Mouse (Mus musculus) small intestine, adult 2 months (tissue): ENCODE data around the gene Ralbp1. TPM values are rescaled to one million over a fixed set of nuclear protein-coding genes. Genes with fewer than 3 reads are reported as not detected.

Experiments
- H3K27ac ChIP-seq: fragments of 200-500 bp; 2 replicates; pipeline ENCODE4 v1.5.1; 2012; ENCODE audit warnings: low read depth, low read length, control low read depth, inconsistent platforms; ENCODE audit not compliant: insufficient read depth
- H3K27me3 ChIP-seq: fragments of 200-500 bp; 2 replicates; pipeline ENCODE4 v1.6.1; 2012; ENCODE audit warnings: mild to moderate bottlenecking, moderate library complexity, low read length, inconsistent platforms; ENCODE audit not compliant: control insufficient read depth, insufficient read depth
- H3K36me3 ChIP-seq: fragments of 200-500 bp; 2 replicates; pipeline ENCODE4 v1.6.1; 2012; ENCODE audit warnings: mild to moderate bottlenecking, low read length, control low read depth, inconsistent platforms; ENCODE audit not compliant: control insufficient read depth, insufficient read depth
- H3K4me1 ChIP-seq: fragments of 200-500 bp; 2 replicates; pipeline ENCODE4 v1.6.1; 2012; ENCODE audit warnings: low read length, inconsistent platforms, mixed read lengths; ENCODE audit not compliant: control insufficient read depth, insufficient read depth, insufficient read length
- H3K4me3 ChIP-seq: fragments of 200-500 bp; 2 replicates; pipeline ENCODE4 v1.5.1; 2012; ENCODE audit warnings: low read depth, mild to moderate bottlenecking, control low read depth, inconsistent platforms, low read length, moderate library complexity
- CTCF ChIP-seq: fragments of 200-500 bp; IDR thresholded peaks from 2 replicates; pipeline ENCODE4 v1.5.1; 2012; ENCODE audit warnings: low read depth, mild to moderate bottlenecking, control low read depth, inconsistent platforms, low read length, moderate library complexity, mixed read lengths; ENCODE audit not compliant: insufficient replicate concordance, insufficient read length; ENCODE audit errors: extremely low read depth
- POLR2A ChIP-seq: fragments of 200-500 bp; IDR thresholded peaks from 2 replicates; pipeline ENCODE4 v1.6.1; 2012; ENCODE audit warnings: low read depth, mild to moderate bottlenecking, control low read depth, inconsistent platforms, low read length, moderate library complexity
- WGBS: fragments of 180-500 bp; shearing (Covaris S2); methylation state at CpG from one replicate; pipeline ENCODE4 v1.1.7; 2018; 5-methylcytosine and 5-hydroxymethylcytosine counted together
- polyA plus RNA-seq: library from polyadenylated mRNA; depleted of rRNA; stranded (reverse); fragments of >200 nt; gene quantifications from 2 replicates; pipeline ENCODE4 v1.2.3, GENCODE M21; 2012; rRNA removed

The Ralbp1 gene
- 17.5 and 34.1 TPM in 2 replicates for polyA plus RNA-seq

DNA sequence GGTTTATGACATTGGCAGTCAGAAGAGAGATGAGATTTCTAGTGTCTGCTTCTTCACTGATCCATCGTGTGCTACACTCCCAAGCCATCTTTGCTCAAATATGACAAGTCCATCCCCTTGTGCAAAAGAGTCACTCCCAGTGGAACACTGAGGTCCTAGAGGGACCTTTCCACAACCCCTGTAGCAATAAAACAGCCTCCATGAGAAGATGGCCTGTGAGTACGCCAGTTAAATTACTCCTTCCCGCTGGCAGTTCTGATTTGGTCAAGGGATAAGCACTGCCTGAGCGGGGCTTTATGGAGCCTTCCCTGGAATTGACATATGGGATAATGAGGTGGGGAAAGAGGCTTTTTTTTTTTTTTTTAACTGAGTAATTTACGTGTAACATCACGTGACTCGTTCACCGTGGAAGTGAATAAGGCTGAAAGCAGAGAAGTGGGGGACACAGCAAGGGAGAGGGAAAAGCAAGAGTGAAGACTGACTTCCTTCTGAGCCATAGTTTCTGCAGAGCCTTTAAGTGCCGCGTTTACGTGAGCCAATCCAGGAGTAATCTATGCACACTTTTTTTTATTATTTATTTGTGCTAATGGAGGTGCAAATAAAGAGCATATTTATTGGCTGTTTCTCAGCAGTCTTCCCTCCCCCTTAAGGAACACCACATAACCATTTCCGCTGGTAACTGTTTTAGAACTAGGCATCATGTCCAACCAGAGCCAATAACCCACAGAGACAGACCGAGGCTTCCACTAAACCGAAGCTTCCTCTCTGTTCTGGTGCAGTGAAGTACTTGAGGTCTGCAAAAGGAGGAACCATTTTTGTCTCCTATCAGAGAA is at the start of gene Ralbp1:
TSS of gene Ralbp1 (minus strand) at position 102 of the 833 bp plus-strand sequence.
- Histone ChIP-seq H3K4me3 (peak within 1 kb of the TSS; percentile 83), H3K36me3 (no peaks in the 10 kb centered on the region), H3K4me1 (peaks cover 5% of the 10 kb centered on the region; the same call in 1 of the 2 replicates), H3K27me3 (no peaks in the 10 kb centered on the region; the same call in 1 of the 2 replicates), H3K27ac (peak within 1 kb of the TSS; percentile 86)
- TF ChIP-seq POLR2A (no peak), CTCF (no peak)
- 2% methylated on average over 14 of the region's 14 CpGs for WGBS

DNA sequence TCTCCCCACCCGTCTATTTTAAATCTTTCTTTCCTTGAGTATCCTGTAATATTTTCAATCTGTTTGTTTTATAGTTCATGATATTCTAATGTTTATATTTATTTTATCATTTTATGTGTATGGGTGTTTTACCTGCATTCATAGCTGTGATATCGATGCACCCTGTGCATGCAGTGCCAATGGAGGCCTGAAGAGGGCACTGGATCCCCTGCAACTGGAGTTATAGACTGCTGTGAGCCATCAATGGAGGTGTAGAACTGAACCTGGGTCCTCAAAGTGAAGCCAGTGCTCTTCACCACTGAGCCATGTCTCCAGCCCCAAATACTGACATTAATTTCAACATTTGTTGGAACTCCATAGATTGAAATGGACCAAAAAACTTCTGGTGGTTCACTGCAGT is 48.1 kb upstream of the Ralbp1 start:
- 86% methylated on average over 2 of the region's 2 CpGs for WGBS
- Histone ChIP-seq H3K27me3 (no peaks in the 10 kb centered on the region), H3K4me1 (peaks cover 6% of the 10 kb centered on the region; the same call in 1 of the 2 replicates), H3K27ac (no peak overlapping the region), H3K36me3 (peaks cover 4% of the 10 kb centered on the region), H3K4me3 (no peak overlapping the region)
- TF ChIP-seq POLR2A (no peak), CTCF (peak; percentile 46; the same call in 1 of the 2 replicates)

DNA sequence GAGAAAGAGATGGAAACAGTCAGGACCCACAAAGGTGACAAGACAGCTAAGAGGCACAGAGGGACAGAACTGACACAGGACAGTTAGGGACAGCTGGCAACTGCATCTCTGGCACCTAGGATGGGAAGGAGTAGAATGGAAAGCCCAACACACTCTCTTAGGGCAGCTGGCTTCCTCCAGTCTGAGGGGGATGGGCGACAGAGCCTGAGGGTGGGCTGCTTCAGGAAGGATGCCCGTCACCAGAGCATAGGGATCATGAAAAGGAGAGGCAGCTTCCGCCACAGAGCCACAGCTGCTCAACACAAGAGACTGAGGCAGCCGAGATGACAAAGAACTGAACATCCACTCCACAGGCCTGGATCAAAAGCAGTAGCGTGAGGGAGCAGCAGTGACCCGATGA is 45.9 kb upstream of the Ralbp1 start:
- Histone ChIP-seq H3K27me3 (no peaks in the 10 kb centered on the region), H3K4me3 (no peak overlapping the region), H3K4me1 (peaks cover 6% of the 10 kb centered on the region; the same call in 1 of the 2 replicates), H3K36me3 (peaks cover 6% of the 10 kb centered on the region; the same call in 1 of the 2 replicates), H3K27ac (peak overlapping the region; percentile 57)
- 80% methylated on average over 6 of the region's 6 CpGs for WGBS
- TF ChIP-seq CTCF (no peak), POLR2A (no peak)

DNA sequence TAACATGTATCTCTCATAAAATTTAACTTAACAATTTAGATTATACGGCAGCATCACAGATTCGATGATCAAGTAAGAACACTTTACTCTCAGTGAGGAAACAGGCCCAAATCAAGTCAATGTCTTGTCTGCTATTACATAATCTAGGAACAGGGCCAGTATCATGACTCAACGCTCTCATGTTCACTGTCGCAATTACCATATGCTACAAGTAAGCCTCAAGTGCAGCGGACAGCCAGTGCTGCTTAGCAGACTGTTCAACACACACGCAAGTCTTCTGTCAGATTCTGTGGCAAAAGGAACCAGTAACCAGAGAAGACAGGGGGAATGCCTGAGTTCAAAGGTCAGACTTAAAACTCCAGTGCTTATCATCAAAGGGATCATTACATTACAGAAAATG is 45.4 kb upstream of the Ralbp1 start:
- TF ChIP-seq CTCF: no peak
- no peak for TF ChIP-seq POLR2A
- Histone ChIP-seq H3K27me3 (no peaks in the 10 kb centered on the region), H3K27ac (peak overlapping the region; percentile 57), H3K36me3 (peaks cover 8% of the 10 kb centered on the region; the same call in 1 of the 2 replicates), H3K4me3 (no peak overlapping the region), H3K4me1 (peaks cover 6% of the 10 kb centered on the region; the same call in 1 of the 2 replicates)
- WGBS: 63% methylated on average over 6 of the region's 6 CpGs

DNA sequence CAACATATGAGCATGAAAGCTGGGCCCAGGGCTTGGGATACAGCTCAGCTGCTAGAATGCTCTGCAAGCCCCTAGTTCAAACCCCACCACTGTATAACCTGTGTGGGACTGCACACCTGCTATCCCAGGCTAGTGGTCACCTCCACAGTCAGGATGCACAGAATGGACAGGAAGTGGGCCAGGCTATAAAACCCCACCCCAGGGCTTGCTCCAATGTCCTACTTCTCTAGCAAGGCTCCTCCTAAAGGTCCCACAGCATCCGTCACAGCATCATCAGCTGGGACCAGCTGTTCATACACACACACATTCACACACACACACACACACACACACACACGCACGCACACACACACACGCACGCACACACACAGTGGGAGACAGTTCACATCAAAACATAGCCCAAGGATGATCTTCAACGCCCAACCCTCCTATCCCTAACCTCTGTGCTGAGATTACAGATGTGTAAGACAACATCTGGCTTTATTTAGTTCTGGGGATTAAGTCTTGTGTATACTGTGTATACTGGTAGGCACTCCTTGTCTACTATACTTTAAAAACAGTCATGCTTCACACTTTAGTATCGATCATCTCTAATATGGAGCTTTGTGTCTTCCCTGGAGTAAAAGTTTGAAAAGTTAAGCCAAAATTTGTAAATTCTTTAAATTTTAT is 44.7 kb upstream of the Ralbp1 start:
- H3K27me3 ChIP-seq: no peaks in the 10 kb centered on the region
- 83% methylated on average over 7 of the region's 7 CpGs for WGBS
- H3K27ac ChIP-seq: no peak overlapping the region; the same call in 1 of the 2 replicates
- peaks cover 10% of the 10 kb centered on the region; the same call in 1 of the 2 replicates for H3K36me3 ChIP-seq
- H3K4me3 ChIP-seq: no peak overlapping the region
- no peak for TF ChIP-seq POLR2A
- TF ChIP-seq CTCF: no peak
- H3K4me1 ChIP-seq: peaks cover 6% of the 10 kb centered on the region; the same call in 1 of the 2 replicates

DNA sequence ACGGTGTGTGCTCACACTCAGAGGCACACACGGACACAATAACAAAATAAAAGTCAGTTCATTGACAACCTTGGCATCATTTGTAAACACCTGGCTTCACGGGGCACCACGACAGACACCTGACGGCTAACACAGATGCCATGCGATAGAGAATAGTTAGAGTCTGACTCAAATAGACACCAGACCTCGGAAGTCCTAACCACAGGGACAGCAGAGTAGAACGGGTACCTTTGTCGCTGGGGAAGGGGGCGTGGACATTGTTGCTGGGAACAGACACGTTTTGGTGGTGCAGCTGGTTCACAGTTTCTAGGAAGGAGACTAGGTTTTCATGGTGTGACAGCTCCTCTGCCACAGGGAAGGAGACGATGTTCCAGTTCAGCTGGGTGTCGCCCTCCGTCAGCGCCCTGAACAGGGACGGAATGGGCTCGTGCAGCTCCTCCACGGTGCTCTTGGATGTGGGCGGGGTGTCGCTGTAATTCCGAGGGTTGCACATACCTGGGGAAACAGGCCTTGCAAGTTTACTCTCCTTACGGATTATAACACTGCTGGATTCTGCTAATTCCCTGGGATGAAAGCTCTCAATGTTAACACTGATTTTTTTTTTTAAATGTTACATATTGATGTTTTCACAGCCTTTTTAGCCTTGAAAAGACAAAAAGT is 43.9 kb upstream of the Ralbp1 start:
- no peak for TF ChIP-seq POLR2A
- no peak for TF ChIP-seq CTCF
- WGBS: 65% methylated on average over 22 of the region's 22 CpGs
- Histone ChIP-seq H3K27me3 (no peaks in the 10 kb centered on the region), H3K27ac (no peak overlapping the region), H3K4me1 (peaks cover 6% of the 10 kb centered on the region; the same call in 1 of the 2 replicates), H3K36me3 (peaks cover 13% of the 10 kb centered on the region; the same call in 1 of the 2 replicates), H3K4me3 (no peak overlapping the region)

DNA sequence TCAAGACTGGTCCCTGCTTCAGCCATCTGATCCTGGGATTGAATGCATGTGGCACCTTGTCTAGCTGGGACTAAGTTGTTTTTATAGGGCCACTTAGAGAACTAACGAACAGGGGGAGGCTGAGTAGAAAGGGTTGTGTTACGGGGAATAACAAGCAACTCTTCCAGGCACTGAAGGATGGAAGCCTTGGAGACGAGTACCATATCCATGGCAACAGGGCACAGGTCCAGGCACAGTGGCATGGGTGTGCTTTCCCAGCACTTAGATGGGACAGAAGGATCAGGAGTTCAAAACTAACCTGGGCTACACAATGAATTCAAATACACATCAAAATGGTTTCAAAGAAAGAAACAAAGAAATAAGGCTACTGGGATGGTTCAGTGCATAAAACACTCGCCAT is 41.5 kb upstream of the Ralbp1 start:
- peaks cover 6% of the 10 kb centered on the region; the same call in 1 of the 2 replicates for H3K4me1 ChIP-seq
- no peak overlapping the region for H3K4me3 ChIP-seq
- no peak for TF ChIP-seq CTCF
- no peak for TF ChIP-seq POLR2A
- H3K27ac ChIP-seq: no peak overlapping the region
- H3K36me3 ChIP-seq: peaks cover 21% of the 10 kb centered on the region
- 91% methylated on average over 4 of the region's 4 CpGs for WGBS
- H3K27me3 ChIP-seq: no peaks in the 10 kb centered on the region
